Comparison of ENCODE assay signal across 20 mouse cellular contexts in the genomic region with DNA sequence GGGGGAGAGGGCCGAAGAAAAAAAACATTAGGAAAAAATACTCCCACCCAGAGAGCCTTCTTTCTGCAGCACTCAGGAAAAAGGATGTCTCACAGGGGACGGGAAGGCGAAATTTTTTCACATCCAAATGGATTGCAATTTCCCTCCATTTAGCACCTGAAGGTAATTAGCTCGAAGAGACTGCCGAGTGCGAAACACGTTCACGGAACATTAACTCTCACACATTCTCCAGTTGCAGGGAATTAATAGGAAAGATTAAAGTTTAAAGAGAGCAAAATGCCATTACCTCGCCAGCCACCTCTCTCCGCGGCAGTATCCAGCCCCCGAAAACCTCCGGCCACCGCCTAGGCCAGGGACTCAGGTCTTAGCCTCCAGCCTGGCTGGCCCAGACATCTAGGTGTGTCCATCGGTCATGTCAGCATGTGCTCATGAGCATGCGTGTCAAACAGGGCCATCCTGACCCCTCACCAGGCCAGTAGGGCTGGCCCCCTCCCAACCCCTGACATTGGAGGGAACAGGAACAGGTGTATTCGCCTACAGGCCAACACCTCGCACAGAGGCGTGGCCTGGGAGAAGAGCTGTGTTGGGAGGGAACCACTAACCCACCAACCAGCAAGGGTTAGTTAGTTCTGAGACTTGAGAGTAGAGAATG.
A peak's percentile ranks its signal among the peaks of the same experiment; 100 is the strongest.
DNase-seq lines count a peak whose midpoint lies in the region; ATAC-seq lines count a peak whose summit lies in the region.
"Had no signal": no experiment of that assay in that cellular context is flagged by ENCODE, and none has a peak within 500 bp of the region (broad histone marks: within the 10 kb centered on the region; RNA-seq: fewer than 3 reads in every experiment).

No protein-coding gene starts in this region.

- H3K9ac ChIP-seq in hindbrain, embryonic 13.5 days: no peak overlapping the region
- no peak overlapping the region for H3K9ac ChIP-seq in hindbrain, embryonic 12.5 days
- H3K9ac ChIP-seq in hindbrain, embryonic 16.5 days (ENCODE audit: low read depth, low read length): no peak overlapping the region
- H3K9ac ChIP-seq in kidney, embryonic 14.5 days (ENCODE audit: low read depth, low read length): peak overlapping the region; percentile 13; the same call in 1 of the 2 replicates
- H3K9ac ChIP-seq: forebrain, embryonic 13.5 days; heart, embryonic 12.5 days; intestine, embryonic 15.5 days; liver, embryonic 12.5 days had no signal

- H3K4me3 ChIP-seq in hindbrain, embryonic 13.5 days: no peak overlapping the region
- no peak overlapping the region for H3K4me3 ChIP-seq in hindbrain, embryonic 12.5 days
- no peak overlapping the region for H3K4me3 ChIP-seq in hindbrain, embryonic 16.5 days (ENCODE audit: low read length)
- no peak overlapping the region for H3K4me3 ChIP-seq in kidney, embryonic 14.5 days (ENCODE audit: low read length)
- H3K4me3 ChIP-seq: forebrain, embryonic 13.5 days; heart, embryonic 12.5 days; intestine, embryonic 15.5 days; liver, embryonic 12.5 days had no signal

- H3K4me2 ChIP-seq in hindbrain, embryonic 13.5 days: no peak overlapping the region
- no peak overlapping the region for H3K4me2 ChIP-seq in hindbrain, embryonic 12.5 days (replicated peaks)
- H3K4me2 ChIP-seq in hindbrain, embryonic 16.5 days (ENCODE audit: low read length): no peak overlapping the region
- H3K4me2 ChIP-seq in kidney, embryonic 14.5 days (replicated peaks; ENCODE audit: low read depth, low read length): peak overlapping the region; percentile 22
- H3K4me2 ChIP-seq: forebrain, embryonic 13.5 days; heart, embryonic 12.5 days; intestine, embryonic 15.5 days; liver, embryonic 12.5 days had no signal

- DNase-seq in kidney, postnatal 36 days: peak; percentile 23 to 30
- no peak for DNase-seq in lung, postnatal 36 days
- DNase-seq in embryo, embryonic 11 days: no peak
- DNase-seq: cerebellum, adult 2 months; gastrocnemius, postnatal 10 days; heart, adult 11 months; heart, postnatal 14 days; lung, adult 2 months; spleen, adult 18-20 months; thymus, adult 2 months had no signal

- H3K27me3 ChIP-seq in hindbrain, embryonic 13.5 days: peaks cover 13% of the 10 kb centered on the region; the same call in 1 of the 2 replicates
- peaks cover 10% of the 10 kb centered on the region for H3K27me3 ChIP-seq in hindbrain, embryonic 12.5 days
- 0 out of 2 replicates have a peak, but pooled peaks cover 2% of the 10 kb centered on the region for H3K27me3 ChIP-seq in hindbrain, embryonic 16.5 days (replicated peaks; ENCODE audit: control insufficient read depth, insufficient read depth, low read length)
- H3K27me3 ChIP-seq in kidney, embryonic 14.5 days (ENCODE audit: control insufficient read depth, insufficient read depth, low read length): no peaks in the 10 kb centered on the region; the same call in 1 of the 2 replicates

- peaks cover 29% of the 10 kb centered on the region for H3K4me1 ChIP-seq in hindbrain, embryonic 13.5 days (replicated peaks)
- peaks cover 8% of the 10 kb centered on the region; the same call in 1 of the 2 replicates for H3K4me1 ChIP-seq in hindbrain, embryonic 12.5 days
- peaks cover 2% of the 10 kb centered on the region; the same call in 1 of the 2 replicates for H3K4me1 ChIP-seq in hindbrain, embryonic 16.5 days (ENCODE audit: control insufficient read depth, insufficient read depth, low read depth, low read length)
- H3K4me1 ChIP-seq in kidney, embryonic 14.5 days (ENCODE audit: control insufficient read depth, insufficient read depth, low read length): peaks cover 10% of the 10 kb centered on the region; the same call in 1 of the 2 replicates
- H3K4me1 ChIP-seq: forebrain, embryonic 13.5 days; heart, embryonic 12.5 days; intestine, embryonic 15.5 days; liver, embryonic 12.5 days had no signal

- no peak for ATAC-seq in hindbrain, embryonic 13.5 days (ENCODE audit: low FRiP score)
- no peak for ATAC-seq in hindbrain, embryonic 12.5 days (ENCODE audit: low FRiP score)
- ATAC-seq in hindbrain, embryonic 16.5 days: 0 out of 2 replicates have a peak, but pooled peaks have one; percentile 14
- ATAC-seq in kidney, embryonic 14.5 days (ENCODE audit: low FRiP score, low TSS enrichment): peak; percentile 61
- ATAC-seq in CD4-positive, CD25-positive, alpha-beta regulatory T cell, adult 4 months: no peak
- ATAC-seq: forebrain, embryonic 13.5 days; intestine, embryonic 15.5 days; liver, embryonic 12.5 days; midbrain, embryonic 16.5 days had no signal

- H3K9me3 ChIP-seq in hindbrain, embryonic 13.5 days: no peaks in the 10 kb centered on the region
- no peaks in the 10 kb centered on the region for H3K9me3 ChIP-seq in hindbrain, embryonic 12.5 days (replicated peaks)
- no peaks in the 10 kb centered on the region for H3K9me3 ChIP-seq in hindbrain, embryonic 16.5 days (ENCODE audit: control insufficient read depth, low read length)
- no peaks in the 10 kb centered on the region for H3K9me3 ChIP-seq in kidney, embryonic 14.5 days (ENCODE audit: control insufficient read depth, low read length)
- H3K9me3 ChIP-seq: forebrain, embryonic 13.5 days; intestine, embryonic 15.5 days; liver, embryonic 12.5 days had no signal

- H3K27ac ChIP-seq in hindbrain, embryonic 13.5 days: peak overlapping the region; percentile 69
- no peak overlapping the region; the same call in 1 of the 2 replicates for H3K27ac ChIP-seq in hindbrain, embryonic 12.5 days
- peak overlapping the region; percentile 48 for H3K27ac ChIP-seq in hindbrain, embryonic 16.5 days (ENCODE audit: low read depth, low read length)
- H3K27ac ChIP-seq in kidney, embryonic 14.5 days (ENCODE audit: low read depth, low read length): peak overlapping the region; percentile 78
- H3K27ac ChIP-seq: forebrain, embryonic 13.5 days; intestine, embryonic 15.5 days; liver, embryonic 12.5 days had no signal

- H3K36me3 ChIP-seq in hindbrain, embryonic 13.5 days: no peaks in the 10 kb centered on the region
- no peaks in the 10 kb centered on the region for H3K36me3 ChIP-seq in hindbrain, embryonic 12.5 days
- no peaks in the 10 kb centered on the region for H3K36me3 ChIP-seq in hindbrain, embryonic 16.5 days (ENCODE audit: control insufficient read depth, insufficient read depth, low read length)
- no peaks in the 10 kb centered on the region for H3K36me3 ChIP-seq in kidney, embryonic 14.5 days (ENCODE audit: control insufficient read depth, insufficient read depth, low read length)
- H3K36me3 ChIP-seq: heart, embryonic 12.5 days; intestine, embryonic 15.5 days; liver, embryonic 12.5 days had no signal

- 69% methylated on average over 19 of the region's 19 CpGs for WGBS in hindbrain, embryonic 13.5 days
- 76% methylated on average over 19 of the region's 19 CpGs for WGBS in hindbrain, embryonic 12.5 days
- WGBS in hindbrain, embryonic 16.5 days: 68% methylated on average over 19 of the region's 19 CpGs
- 25% methylated on average over 19 of the region's 19 CpGs for WGBS in kidney, embryonic 14.5 days

Comparison
In these comparisons a context has a peak if more than half of its experiments do, and no peak if none do; other contexts are left out.
1. ATAC-seq: peak in hindbrain, embryonic 16.5 days (single experiment) and kidney, embryonic 14.5 days (single experiment); none in hindbrain, embryonic 13.5 days (single experiment), hindbrain, embryonic 12.5 days (single experiment) and CD4-positive, CD25-positive, alpha-beta regulatory T cell, adult 4 months (single experiment).
2. DNase-seq: peak in kidney, postnatal 36 days (2 of 2); none in lung, postnatal 36 days (single experiment) and embryo, embryonic 11 days (single experiment).